Mouse (Mus musculus): Measurements from ENCODE around the gene Gm10031.

Gm10031 gene

GRCm38 (mm10) chr1:156543999-156544398, 20.2 kb downstream of the Gm10031 start:
- peak; percentile 52 for DNase-seq (ENCODE audit: low spot score)

GRCm38 (mm10) chr1:156558024-156558930, 34.5 kb downstream of the Gm10031 start, which contains the start of gene Abl2:
Abl2 (plus strand) TSS chr1:156558786.
- DNase-seq (ENCODE audit: low spot score), result peak; percentile 90

GRCm38 (mm10) chr1:156558950-156559640, 35.3 kb downstream of the Gm10031 start:
- DNase-seq (ENCODE audit: low spot score), result peak; percentile 49

- DNase-seq (ENCODE audit: low spot score), result peak; percentile 36
These were observed 35.8 kb downstream of the Gm10031 start for GRCm38 (mm10) chr1:156559641-156560020.

- DNase-seq (ENCODE audit: low spot score), result no peak
These were observed 36.7 kb downstream of the Gm10031 start for GRCm38 (mm10) chr1:156560500-156560899.

- no peak for DNase-seq (ENCODE audit: low spot score)
These were observed 41.5 kb downstream of the Gm10031 start for GRCm38 (mm10) chr1:156565328-156565727.

GRCm38 (mm10) chr1:156566132-156566531, 42.3 kb downstream of the Gm10031 start:
- peak; percentile 13 for DNase-seq (ENCODE audit: low spot score)

- DNase-seq (ENCODE audit: low spot score), result no peak
These were observed 45.8 kb downstream of the Gm10031 start for GRCm38 (mm10) chr1:156569615-156570014.

GRCm38 (mm10) chr1:156572952-156573351, 49.1 kb downstream of the Gm10031 start:
- no peak for DNase-seq (ENCODE audit: low spot score)

Data from retina, embryonic 14.5 days (tissue).